Mouse (Mus musculus) limb, embryonic 14.5 days (tissue): ENCODE measurements around the gene 4933428G20Rik. TPM values are rescaled to one million over a fixed set of nuclear protein-coding genes. Genes with fewer than 3 reads are reported as not detected.

Experiments
- ATAC-seq: fragments of 200-750 bp; cut with Nextera tagmentation; 2 replicates; pipeline ENCODE4 v1.8.0; 2017; ENCODE audit warnings: low read depth, moderate number of reproducible peaks, moderate TSS enrichment; ENCODE audit not compliant: low FRiP score
- DNase-seq: peaks from one replicate; pipeline ENCODE4 v3.0.0-alpha.2; 2015; ENCODE audit warnings: low spot score
- H3K27ac ChIP-seq: fragments of 300-500 bp; sonication (generic); replicated peaks from 2 replicates; pipeline ENCODE4 v1.5.1; 2014; ENCODE audit warnings: low read depth, mild to moderate bottlenecking, low read length, moderate library complexity, mixed read lengths
- H3K27me3 ChIP-seq: fragments of 300-500 bp; sonication (generic); 2 replicates; pipeline ENCODE4 v1.6.1; 2014; ENCODE audit warnings: low read length, mixed read lengths; ENCODE audit not compliant: control insufficient read depth, insufficient read depth
- H3K36me3 ChIP-seq: fragments of 300-500 bp; sonication (generic); 2 replicates; pipeline ENCODE4 v1.6.1; 2014; ENCODE audit warnings: mild to moderate bottlenecking, low read length, moderate library complexity, mixed read lengths; ENCODE audit not compliant: control insufficient read depth, insufficient read depth
- H3K4me1 ChIP-seq: fragments of 300-500 bp; sonication (generic); 2 replicates; pipeline ENCODE4 v1.6.1; 2014; ENCODE audit warnings: antibody characterized with exemption, low read length, mixed read lengths; ENCODE audit not compliant: control insufficient read depth, insufficient read depth
- H3K4me2 ChIP-seq: fragments of 300-500 bp; sonication (generic); replicated peaks from 2 replicates; pipeline ENCODE4 v1.6.1; 2014; ENCODE audit warnings: low read depth, mild to moderate bottlenecking, low read length, moderate library complexity; ENCODE audit not compliant: severe bottlenecking
- H3K4me3 ChIP-seq: fragments of 300-500 bp; sonication (generic); replicated peaks from 2 replicates; pipeline ENCODE4 v1.5.1; 2014; ENCODE audit warnings: low read length
- H3K9ac ChIP-seq: fragments of 300-500 bp; sonication (generic); 2 replicates; pipeline ENCODE4 v1.6.1; 2014; ENCODE audit warnings: mild to moderate bottlenecking, low read depth, low read length, moderate library complexity; ENCODE audit not compliant: severe bottlenecking
- H3K9me3 ChIP-seq: fragments of 300-500 bp; sonication (generic); 2 replicates; pipeline ENCODE4 v1.6.1; 2016; ENCODE audit warnings: low read length; ENCODE audit not compliant: control insufficient read depth
- POLR2A ChIP-seq: fragments of 200-500 bp; IDR thresholded peaks from 2 replicates; pipeline ENCODE4 v1.8.0; 2012; ENCODE audit warnings: inconsistent platforms, mild to moderate bottlenecking, moderate library complexity, borderline replicate concordance; ENCODE audit not compliant: insufficient read depth, insufficient read length; ENCODE audit errors: extremely low read depth
- WGBS: fragments of 180-500 bp; shearing (Covaris S2); extraction: QIAGEN DNeasy Blood & Tissue Kit; methylation state at CpG from one replicate; pipeline ENCODE4 v1.1.7; 2014; 5-methylcytosine and 5-hydroxymethylcytosine counted together
- polyA plus RNA-seq, 2 experiments: library from polyadenylated mRNA; depleted of rRNA in 1 of 2; stranded (reverse) in 1 of 2; unstranded in 1 of 2; fragments of >200 nt; fragmentation: Nextera tagmentation in 1 of 2; extraction: Ambion mirVana in 1 of 2; gene quantifications; 2 replicates each; pipeline versions ENCODE4 v1.2.1 to v1.2.3; 2012 to 2014

The 4933428G20Rik gene
- polyA plus RNA-seq, 2 experiments: 0.36 TPM; not detected in 1

GRCm38 (mm10) chr11:97540136-97540535 lies 40.0 kb upstream of the 4933428G20Rik start:
- DNase-seq (no peak), ATAC-seq (no peak)
- no peak overlapping the region for H3K27ac ChIP-seq
- H3K4me3 ChIP-seq: no peak overlapping the region
- H3K4me1 ChIP-seq: peaks cover 12% of the 10 kb centered on the region
- H3K27me3 ChIP-seq: peaks cover 42% of the 10 kb centered on the region
- no peaks in the 10 kb centered on the region for H3K36me3 ChIP-seq
- H3K9me3 ChIP-seq: no peaks in the 10 kb centered on the region
- 43% methylated on average over 3 of the region's 3 CpGs for WGBS
- TF ChIP-seq POLR2A: no peak
- no peak overlapping the region for H3K4me2 ChIP-seq
- no peak overlapping the region for H3K9ac ChIP-seq

GRCm38 (mm10) chr11:97539622-97540021 lies 39.5 kb upstream of the 4933428G20Rik start:
- TF ChIP-seq POLR2A: no peak
- Histone ChIP-seq H3K9me3 (no peaks in the 10 kb centered on the region), H3K4me2 (no peak overlapping the region)

GRCm38 (mm10) chr11:97537580-97538089 lies 37.5 kb upstream of the 4933428G20Rik start:
- no peak overlapping the region for H3K4me3 ChIP-seq
- peaks cover 23% of the 10 kb centered on the region for H3K4me1 ChIP-seq
- H3K9me3 ChIP-seq: no peaks in the 10 kb centered on the region
- H3K27me3 ChIP-seq: peaks cover 63% of the 10 kb centered on the region
- H3K27ac ChIP-seq: no peak overlapping the region
- H3K9ac ChIP-seq: no peak overlapping the region
- H3K36me3 ChIP-seq: no peaks in the 10 kb centered on the region
- WGBS: 26% methylated on average over 12 of the region's 12 CpGs
- no peak for ATAC-seq
- TF ChIP-seq POLR2A: no peak
- H3K4me2 ChIP-seq: peak overlapping the region; percentile 63; the same call in 1 of the 2 replicates
- DNase-seq: no peak

More at GRCm38 (mm10) chr11:97539622-97540021, 39.5 kb upstream of the 4933428G20Rik start:
- WGBS: 68% methylated on average over 5 of the region's 5 CpGs
- ATAC-seq (no peak), DNase-seq (no peak)
- H3K27ac ChIP-seq: no peak overlapping the region
- H3K27me3 ChIP-seq: peaks cover 43% of the 10 kb centered on the region
- H3K36me3 ChIP-seq: no peaks in the 10 kb centered on the region
- no peak overlapping the region for H3K4me3 ChIP-seq
- H3K9ac ChIP-seq: no peak overlapping the region
- peaks cover 15% of the 10 kb centered on the region for H3K4me1 ChIP-seq

DNA sequence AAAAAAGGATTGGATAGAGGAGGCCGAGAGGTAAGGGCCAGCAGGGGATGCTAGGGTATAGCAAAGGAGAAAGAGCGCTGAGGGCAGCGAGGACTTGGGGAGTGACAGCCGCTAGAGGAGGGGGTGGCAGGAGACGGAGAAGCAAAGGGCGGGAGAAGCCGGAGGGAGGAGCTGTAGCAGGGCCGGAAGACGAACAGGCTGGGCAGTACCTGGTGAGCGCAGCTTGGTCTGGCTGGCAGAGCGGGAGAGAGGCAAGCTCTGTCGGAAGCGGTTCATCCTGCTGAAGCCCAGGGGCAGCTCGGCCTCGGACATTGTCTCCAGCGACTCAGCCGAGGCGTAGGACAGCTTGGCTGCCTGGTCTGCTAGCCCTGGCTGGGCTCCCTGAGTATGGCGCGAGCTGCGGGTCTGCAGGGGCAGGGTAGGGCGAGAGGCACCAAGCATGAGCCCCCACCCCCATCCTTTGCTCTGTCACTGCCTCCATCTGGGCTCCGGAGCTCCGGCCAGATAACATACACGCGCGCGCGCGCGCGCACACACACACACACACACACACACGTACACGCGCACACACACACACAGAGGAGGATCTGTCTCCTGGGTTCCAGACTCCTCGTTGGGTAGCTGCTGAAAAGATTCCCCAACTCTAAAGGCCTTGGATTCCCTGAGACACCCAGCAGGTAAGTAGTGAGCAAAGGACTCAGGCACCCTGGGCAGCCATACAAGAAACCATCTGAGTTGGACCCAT lies 36.9 kb upstream of the 4933428G20Rik start:
- H3K27ac ChIP-seq: no peak overlapping the region
- no peak for DNase-seq
- peak overlapping the region; percentile 49 for H3K9ac ChIP-seq
- ATAC-seq: no peak
- no peak for TF ChIP-seq POLR2A
- H3K27me3 ChIP-seq: peaks cover 70% of the 10 kb centered on the region
- H3K4me2 ChIP-seq: peak overlapping the region; percentile 63
- peak overlapping the region; percentile 36 for H3K4me3 ChIP-seq
- H3K9me3 ChIP-seq: no peaks in the 10 kb centered on the region
- peaks cover 23% of the 10 kb centered on the region for H3K4me1 ChIP-seq
- H3K36me3 ChIP-seq: no peaks in the 10 kb centered on the region
- WGBS: 0% methylated on average over 31 of the region's 36 CpGs

- Histone ChIP-seq H3K4me2 (peak overlapping the region; percentile 63; the same call in 1 of the 2 replicates), H3K4me1 (peaks cover 23% of the 10 kb centered on the region), H3K9ac (no peak overlapping the region), H3K27ac (no peak overlapping the region), H3K36me3 (no peaks in the 10 kb centered on the region), H3K27me3 (peaks cover 72% of the 10 kb centered on the region), H3K9me3 (no peaks in the 10 kb centered on the region), H3K4me3 (peak overlapping the region; percentile 36)
- WGBS: 8% methylated on average over 32 of the region's 35 CpGs
- no peak for ATAC-seq
- DNase-seq: no peak
- TF ChIP-seq POLR2A: no peak
Observed at GRCm38 (mm10) chr11:97536083-97536747, 36.1 kb upstream of the 4933428G20Rik start.
